In genomic region chr7:127217901-127218642, GRCm38 (mm10) we compare ENCODE assay signal across 10 mouse cellular contexts. TPM values are rescaled to one million over a fixed set of nuclear protein-coding genes. Genes with fewer than 3 reads are reported as not detected.
DNase-seq lines count a peak whose midpoint lies in the region; ATAC-seq lines count a peak whose summit lies in the region.
"Had no signal": no experiment of that assay in that cellular context is flagged by ENCODE, and none has a peak within 500 bp of the region (broad histone marks: within the 10 kb centered on the region; RNA-seq: fewer than 3 reads in every experiment).

No protein-coding gene starts in this region.

- peaks cover 5% of the 10 kb centered on the region; the same call in 1 of the 2 replicates for H3K4me1 ChIP-seq in forebrain, embryonic 13.5 days

- H3K27ac ChIP-seq in forebrain, embryonic 13.5 days, result no peak overlapping the region
- H3K27ac ChIP-seq: limb, embryonic 12.5 days had no signal

- WGBS in forebrain, embryonic 13.5 days, result 86% methylated on average over 10 of the region's 10 CpGs

- H3K36me3 ChIP-seq in forebrain, embryonic 13.5 days (ENCODE audit: poor library complexity, severe bottlenecking), result no peaks in the 10 kb centered on the region; the same call in 1 of the 2 replicates

- no peaks in the 10 kb centered on the region for H3K9me3 ChIP-seq in forebrain, embryonic 13.5 days (replicated peaks)
- H3K9me3 ChIP-seq: limb, embryonic 12.5 days had no signal

- ATAC-seq in common myeloid progenitor, adult 5-6 weeks (replicated peaks; ENCODE audit: low read depth, poor library complexity, severe bottlenecking), result peak; percentile 23; the same call in 1 of the 2 replicates
- ATAC-seq in forebrain, embryonic 13.5 days, result no peak

- no peak overlapping the region for H3K4me3 ChIP-seq in forebrain, embryonic 13.5 days
- H3K4me3 ChIP-seq: limb, embryonic 12.5 days had no signal

- H3K27me3 ChIP-seq in forebrain, embryonic 13.5 days, result peaks cover 9% of the 10 kb centered on the region

- H3K9ac ChIP-seq in forebrain, embryonic 13.5 days, result no peak overlapping the region
- H3K9ac ChIP-seq: limb, embryonic 12.5 days had no signal

- no peak overlapping the region for H3K4me2 ChIP-seq in forebrain, embryonic 13.5 days
- H3K4me2 ChIP-seq: limb, embryonic 12.5 days had no signal

- peak; percentile 51 for DNase-seq in 416B (ENCODE audit: low read depth)
- DNase-seq in B cell, adult 2 months, result peak; percentile 62 to 70
- DNase-seq in naive thymus-derived CD4-positive, alpha-beta T cell, adult 2 months (ENCODE audit: low read depth), result peak; percentile 82
- DNase-seq in retina, postnatal 1 day, result no peak
- no peak for DNase-seq in cerebellum, postnatal 4 days (ENCODE audit: low spot score in 2 of 2)
- no peak for DNase-seq in left cerebral cortex, adult 11 months (ENCODE audit: low spot score)
- DNase-seq: cerebellum, adult 18-20 months had no signal

RNA-seq across cellular contexts. Expression of gene Mylpf, which starts 9.4 kb away (rescaled TPM):
- 10.6 and 35.3 TPM in 2 replicates for total RNA-seq in common myeloid progenitor, adult 5-6 weeks (2017)
- polyA plus RNA-seq in forebrain, embryonic 13.5 days (2015; fragmentation: Nextera tagmentation; extraction: Ambion mirVana), result 9.0 and 9.8 TPM in 2 replicates

RNA-seq across cellular contexts. Expression of gene Tbc1d10b, which starts 9.8 kb away (rescaled TPM):
- total RNA-seq in common myeloid progenitor, adult 5-6 weeks (2017), result 24.7 and 29.1 TPM in 2 replicates
- polyA plus RNA-seq in forebrain, embryonic 13.5 days (2015; fragmentation: Nextera tagmentation; extraction: Ambion mirVana), result 24.9 and 27.3 TPM in 2 replicates

RNA-seq across cellular contexts. Expression of gene Zfp553, which starts 14.8 kb away (rescaled TPM):
- 20.8 and 29.9 TPM in 2 replicates for total RNA-seq in common myeloid progenitor, adult 5-6 weeks (2017)
- 68.9 and 73.1 TPM in 2 replicates for polyA plus RNA-seq in forebrain, embryonic 13.5 days (2015; fragmentation: Nextera tagmentation; extraction: Ambion mirVana)

RNA-seq across cellular contexts. Expression of gene Sept1, which starts 14.9 kb away (rescaled TPM):
- 62.7 and 63.2 TPM in 2 replicates for total RNA-seq in common myeloid progenitor, adult 5-6 weeks (2017)
- polyA plus RNA-seq in forebrain, embryonic 13.5 days (2015; fragmentation: Nextera tagmentation; extraction: Ambion mirVana), result 31.8 and 33.4 TPM in 2 replicates

RNA-seq across cellular contexts. Expression of gene Cd2bp2, which starts 22.2 kb away (rescaled TPM):
- 54.9 and 73.1 TPM in 2 replicates for total RNA-seq in common myeloid progenitor, adult 5-6 weeks (2017)
- 89.0 and 98.7 TPM in 2 replicates for polyA plus RNA-seq in forebrain, embryonic 13.5 days (2015; fragmentation: Nextera tagmentation; extraction: Ambion mirVana)

Comparison
In these comparisons a context has a peak if more than half of its experiments do, and no peak if none do; other contexts are left out.
1. DNase-seq: peak in 416B (single experiment), B cell, adult 2 months (2 of 2) and naive thymus-derived CD4-positive, alpha-beta T cell, adult 2 months (single experiment); none in retina, postnatal 1 day (single experiment), cerebellum, postnatal 4 days (0 of 2) and left cerebral cortex, adult 11 months (single experiment).